Mouse (Mus musculus) stomach, embryonic 14.5 days (tissue): ENCODE measurements around the gene Lnx1. TPM values are rescaled to one million over a fixed set of nuclear protein-coding genes. Genes with fewer than 3 reads are reported as not detected.

Experiments
- ATAC-seq: fragments of 200-750 bp; cut with Nextera tagmentation; 2 replicates; pipeline ENCODE4 v1.8.0; 2017; ENCODE audit warnings: low read depth, moderate TSS enrichment; ENCODE audit not compliant: insufficient number of reproducible peaks, insufficient read depth, low FRiP score
- H3K27ac ChIP-seq: fragments of 300-500 bp; sonication (generic); 2 replicates; pipeline ENCODE4 v1.5.1; 2014; ENCODE audit warnings: mild to moderate bottlenecking, low read length, moderate library complexity, mixed read lengths
- H3K27me3 ChIP-seq: fragments of 300-500 bp; sonication (generic); 2 replicates; pipeline ENCODE4 v1.6.1; 2014; ENCODE audit warnings: low read length, control low read depth, mixed read lengths; ENCODE audit not compliant: control insufficient read depth, insufficient read depth
- H3K36me3 ChIP-seq: fragments of 300-500 bp; sonication (generic); 2 replicates; pipeline ENCODE4 v1.6.1; 2014; ENCODE audit warnings: mild to moderate bottlenecking, control low read depth, low read length, moderate library complexity, mixed read lengths; ENCODE audit not compliant: control insufficient read depth, insufficient read depth
- H3K4me1 ChIP-seq: fragments of 300-500 bp; sonication (generic); 2 replicates; pipeline ENCODE4 v1.6.1; 2014; ENCODE audit warnings: low read length, control low read depth, mixed read lengths; ENCODE audit not compliant: control insufficient read depth, insufficient read depth
- H3K4me2 ChIP-seq: fragments of 300-500 bp; sonication (generic); replicated peaks from 2 replicates; pipeline ENCODE4 v1.6.1; 2014; ENCODE audit warnings: low read depth, low read length, control low read depth
- H3K4me3 ChIP-seq: fragments of 300-500 bp; sonication (generic); 2 replicates; pipeline ENCODE4 v1.5.1; 2014; ENCODE audit warnings: low read depth, low read length, control low read depth
- H3K9ac ChIP-seq: fragments of 300-500 bp; sonication (generic); replicated peaks from 2 replicates; pipeline ENCODE4 v1.6.1; 2014; ENCODE audit warnings: low read depth, mild to moderate bottlenecking, control low read depth, low read length, moderate library complexity, mixed read lengths
- H3K9me3 ChIP-seq: fragments of 300-500 bp; sonication (generic); 2 replicates; pipeline ENCODE4 v1.6.1; 2016; ENCODE audit warnings: low read depth, low read length, control low read depth; ENCODE audit not compliant: control insufficient read depth
- WGBS: fragments of 180-500 bp; shearing (Covaris S2); extraction: QIAGEN DNeasy Blood & Tissue Kit; methylation state at CpG from one replicate; pipeline ENCODE4 v1.1.7; 2014; 5-methylcytosine and 5-hydroxymethylcytosine counted together
- polyA plus RNA-seq: library from polyadenylated mRNA; unstranded; fragments of >200 nt; fragmentation: Nextera tagmentation; extraction: Ambion mirVana; gene quantifications from 2 replicates; pipeline ENCODE4 v1.2.1, GENCODE M21; 2014

Gene Lnx1
- polyA plus RNA-seq, 1 experiment from 2014 or later, result 4.9 TPM

- H3K9me3 ChIP-seq, result no peaks in the 10 kb centered on the region
- H3K4me2 ChIP-seq, result no peak overlapping the region
- 40% methylated on average over 5 of the region's 5 CpGs for WGBS
- no peak overlapping the region for H3K4me3 ChIP-seq
- H3K27ac ChIP-seq, result no peak overlapping the region
- no peaks in the 10 kb centered on the region for H3K27me3 ChIP-seq
- no peak for ATAC-seq
- H3K36me3 ChIP-seq, result no peaks in the 10 kb centered on the region
- no peak overlapping the region for H3K9ac ChIP-seq
- H3K4me1 ChIP-seq, result peaks cover 3% of the 10 kb centered on the region; the same call in 1 of the 2 replicates
Observed at GRCm38 (mm10) chr5:74730601-74731000, 27.9 kb upstream of the Lnx1 start.

GRCm38 (mm10) chr5:74729567-74729966 is 26.9 kb upstream of the Lnx1 start:
- H3K36me3 ChIP-seq, result no peaks in the 10 kb centered on the region
- peaks cover 1% of the 10 kb centered on the region; the same call in 1 of the 2 replicates for H3K9me3 ChIP-seq
- H3K4me2 ChIP-seq, result no peak overlapping the region
- H3K4me1 ChIP-seq, result peaks cover 1% of the 10 kb centered on the region; the same call in 1 of the 2 replicates
- H3K27me3 ChIP-seq, result no peaks in the 10 kb centered on the region
- no peak for ATAC-seq
- WGBS, result 65% methylated on average over 6 of the region's 6 CpGs
- no peak overlapping the region for H3K4me3 ChIP-seq
- no peak overlapping the region for H3K27ac ChIP-seq
- H3K9ac ChIP-seq, result no peak overlapping the region

- no peak overlapping the region for H3K27ac ChIP-seq
- no peak overlapping the region for H3K9ac ChIP-seq
- H3K4me2 ChIP-seq, result no peak overlapping the region
- H3K9me3 ChIP-seq, result peaks cover 4% of the 10 kb centered on the region; the same call in 1 of the 2 replicates
- no peak overlapping the region for H3K4me3 ChIP-seq
- WGBS, result 54% methylated on average over 6 of the region's 6 CpGs
- no peaks in the 10 kb centered on the region for H3K27me3 ChIP-seq
- no peak for ATAC-seq
- H3K4me1 ChIP-seq, result no peaks in the 10 kb centered on the region
- no peaks in the 10 kb centered on the region for H3K36me3 ChIP-seq
Observed at GRCm38 (mm10) chr5:74728186-74728585, 25.5 kb upstream of the Lnx1 start.

GRCm38 (mm10) chr5:74727319-74727718 is 24.6 kb upstream of the Lnx1 start:
- H3K27ac ChIP-seq, result no peak overlapping the region
- no peak for ATAC-seq
- 81% methylated on average over 8 of the region's 8 CpGs for WGBS
- no peaks in the 10 kb centered on the region for H3K36me3 ChIP-seq
- no peak overlapping the region for H3K4me2 ChIP-seq
- H3K9ac ChIP-seq, result no peak overlapping the region
- peaks cover 4% of the 10 kb centered on the region; the same call in 1 of the 2 replicates for H3K9me3 ChIP-seq
- H3K4me1 ChIP-seq, result no peaks in the 10 kb centered on the region
- H3K27me3 ChIP-seq, result no peaks in the 10 kb centered on the region
- H3K4me3 ChIP-seq, result no peak overlapping the region

GRCm38 (mm10) chr5:74725541-74725940 is 22.8 kb upstream of the Lnx1 start:
- no peaks in the 10 kb centered on the region for H3K27me3 ChIP-seq
- no peak overlapping the region for H3K4me2 ChIP-seq
- H3K9me3 ChIP-seq, result peaks cover 4% of the 10 kb centered on the region; the same call in 1 of the 2 replicates
- WGBS, result 71% methylated on average over 4 of the region's 4 CpGs
- ATAC-seq, result no peak
- no peaks in the 10 kb centered on the region for H3K36me3 ChIP-seq
- H3K4me3 ChIP-seq, result no peak overlapping the region
- 0 out of 2 replicates have a peak, but pooled peaks cover 3% of the 10 kb centered on the region for H3K4me1 ChIP-seq
- no peak overlapping the region for H3K27ac ChIP-seq
- no peak overlapping the region for H3K9ac ChIP-seq

GRCm38 (mm10) chr5:74721816-74722215 is 19.1 kb upstream of the Lnx1 start:
- H3K4me2 ChIP-seq, result no peak overlapping the region
- 0 out of 2 replicates have a peak, but pooled peaks cover 3% of the 10 kb centered on the region for H3K4me1 ChIP-seq
- peaks cover 4% of the 10 kb centered on the region; the same call in 1 of the 2 replicates for H3K9me3 ChIP-seq
- H3K27me3 ChIP-seq, result no peaks in the 10 kb centered on the region
- no peaks in the 10 kb centered on the region for H3K36me3 ChIP-seq
- no peak overlapping the region for H3K27ac ChIP-seq
- no peak overlapping the region for H3K9ac ChIP-seq
- ATAC-seq, result no peak
- 75% methylated on average over 3 of the region's 3 CpGs for WGBS
- no peak overlapping the region for H3K4me3 ChIP-seq

- H3K4me1 ChIP-seq, result 0 out of 2 replicates have a peak, but pooled peaks cover 5% of the 10 kb centered on the region
- H3K9ac ChIP-seq, result no peak overlapping the region
- no peaks in the 10 kb centered on the region for H3K27me3 ChIP-seq
- H3K36me3 ChIP-seq, result no peaks in the 10 kb centered on the region
- no peak overlapping the region for H3K4me2 ChIP-seq
- no peak overlapping the region for H3K4me3 ChIP-seq
- no peak for ATAC-seq
- H3K9me3 ChIP-seq, result peaks cover 4% of the 10 kb centered on the region; the same call in 1 of the 2 replicates
- 71% methylated on average over 9 of the region's 9 CpGs for WGBS
- no peak overlapping the region for H3K27ac ChIP-seq
Observed at GRCm38 (mm10) chr5:74720661-74721060, 17.9 kb upstream of the Lnx1 start.

GRCm38 (mm10) chr5:74716165-74716564 is 13.5 kb upstream of the Lnx1 start:
- no peak for ATAC-seq
- no peak overlapping the region for H3K4me2 ChIP-seq
- H3K4me1 ChIP-seq, result 0 out of 2 replicates have a peak, but pooled peaks cover 2% of the 10 kb centered on the region
- no peak overlapping the region for H3K4me3 ChIP-seq
- H3K27me3 ChIP-seq, result no peaks in the 10 kb centered on the region
- H3K9me3 ChIP-seq, result no peaks in the 10 kb centered on the region
- WGBS, result 29% methylated on average over 7 of the region's 7 CpGs
- H3K27ac ChIP-seq, result no peak overlapping the region
- H3K9ac ChIP-seq, result no peak overlapping the region
- no peaks in the 10 kb centered on the region for H3K36me3 ChIP-seq

- Histone ChIP-seq H3K27ac (no peak overlapping the region), H3K36me3 (no peaks in the 10 kb centered on the region), H3K27me3 (no peaks in the 10 kb centered on the region), H3K4me3 (no peak overlapping the region), H3K4me2 (no peak overlapping the region), H3K9me3 (no peaks in the 10 kb centered on the region), H3K4me1 (0 out of 2 replicates have a peak, but pooled peaks cover 2% of the 10 kb centered on the region), H3K9ac (no peak overlapping the region)
- WGBS, result 76% methylated on average over 4 of the region's 4 CpGs
- no peak for ATAC-seq
Observed at GRCm38 (mm10) chr5:74712811-74713210, 10.1 kb upstream of the Lnx1 start.
